Mouse (Mus musculus) testis, adult 2 months (tissue): Measurements from ENCODE around the gene Camta1.

ENCODE experiments used
- CTCF ChIP-seq: fragments of 200-500 bp; IDR thresholded peaks from 2 replicates; pipeline ENCODE4 v1.5.1; 2012; ENCODE audit warnings: low read depth, mild to moderate bottlenecking, inconsistent platforms, low read length, moderate library complexity; ENCODE audit not compliant: control insufficient read depth, insufficient read depth, insufficient replicate concordance
- POLR2A ChIP-seq: fragments of 200-500 bp; IDR thresholded peaks from 2 replicates; pipeline ENCODE4 v1.6.1; 2012; ENCODE audit warnings: low read depth, mild to moderate bottlenecking, inconsistent platforms, low read length, moderate library complexity; ENCODE audit not compliant: control insufficient read depth

DNA sequence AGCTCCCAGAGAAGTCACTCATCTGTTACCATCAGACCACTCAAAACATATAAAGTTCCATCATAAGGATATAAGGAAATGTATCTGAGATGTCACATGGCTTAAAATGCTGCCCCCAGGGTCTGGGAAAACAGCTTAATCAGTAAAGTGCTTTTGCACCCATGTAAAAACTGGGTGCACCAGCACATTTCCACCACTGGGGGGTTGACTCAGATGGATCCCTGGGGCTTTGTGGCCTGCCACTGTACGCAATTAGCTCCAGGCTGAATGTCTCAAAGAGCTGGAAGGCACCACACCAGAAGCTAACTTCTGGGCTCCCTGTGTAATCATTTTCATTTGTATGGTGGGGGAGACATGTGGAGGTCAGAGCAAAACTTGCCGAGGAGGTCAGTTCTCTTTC lies 10.5 kb downstream of the Camta1 start:
- TF ChIP-seq CTCF (peak; percentile 38; the same call in 1 of the 2 replicates), POLR2A (no peak)
